Mouse (Mus musculus) R1 (cell line): ENCODE measurements at regions not wholly inside any gene's neighbourhood (a gene's known extent, or its start where the extent isn't known, plus 50 kb on each side); places are given as distances from the start of the nearest gene placed in this dataset.
"Not testable (repeated sequence)": the region's sequence is repeated elsewhere in the genome, so short reads cannot be mapped to it uniquely, and the experiment has no call there.

Experiments used
- DNase-seq: peaks from one replicate; pipeline ENCODE4 v3.0.0-alpha.2; 2018; ENCODE audit warnings: low read depth, low spot score

DNA sequence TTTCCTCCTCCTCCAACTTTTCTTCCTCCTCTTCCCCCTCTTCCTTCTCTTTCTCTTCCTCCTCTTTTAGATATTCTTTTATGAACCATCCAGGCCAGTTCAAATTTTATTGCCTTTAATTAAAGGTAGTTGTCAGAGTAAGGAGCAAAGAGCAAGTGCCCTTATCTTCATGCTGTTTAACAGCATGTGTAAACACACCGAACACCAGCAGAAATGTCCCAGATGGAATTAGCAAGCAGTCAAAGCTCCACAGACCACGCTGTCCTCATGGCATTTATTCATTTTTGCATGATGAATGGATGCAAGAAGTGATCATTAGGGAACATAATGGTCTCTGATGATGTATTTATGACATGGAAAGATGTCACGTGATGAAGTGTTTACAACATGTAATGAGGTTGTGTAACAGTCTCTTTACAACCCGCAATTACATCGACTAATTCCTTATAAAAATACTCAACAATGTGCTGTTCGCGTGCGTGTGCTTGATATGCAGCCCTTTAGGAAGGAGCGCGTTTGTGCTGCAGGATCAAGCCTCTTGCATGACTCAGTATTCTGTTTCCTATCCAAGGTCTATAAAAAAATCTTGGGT is 187.0 kb downstream of the Bmp2 start:
- no peak for DNase-seq

DNA sequence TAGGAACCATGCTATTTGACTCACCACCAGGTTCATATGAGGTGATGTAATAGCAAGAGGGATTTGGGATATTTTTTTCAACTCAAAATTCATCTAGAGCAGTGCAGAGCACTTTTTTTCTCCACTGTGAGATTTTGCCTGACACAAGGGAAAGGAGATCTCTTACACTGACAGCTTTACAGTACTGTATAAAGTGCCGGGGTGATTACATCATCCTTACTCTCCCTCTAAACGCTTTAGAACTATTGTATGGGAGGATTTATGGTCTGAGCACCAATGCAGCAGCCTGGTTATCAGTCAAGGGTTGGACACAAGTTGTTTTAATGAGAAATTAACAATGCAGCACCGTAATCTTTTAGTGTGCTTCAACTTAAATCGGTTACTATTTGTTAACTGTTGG is 196.5 kb downstream of the Bmp2 start:
- DNase-seq: no peak

DNA sequence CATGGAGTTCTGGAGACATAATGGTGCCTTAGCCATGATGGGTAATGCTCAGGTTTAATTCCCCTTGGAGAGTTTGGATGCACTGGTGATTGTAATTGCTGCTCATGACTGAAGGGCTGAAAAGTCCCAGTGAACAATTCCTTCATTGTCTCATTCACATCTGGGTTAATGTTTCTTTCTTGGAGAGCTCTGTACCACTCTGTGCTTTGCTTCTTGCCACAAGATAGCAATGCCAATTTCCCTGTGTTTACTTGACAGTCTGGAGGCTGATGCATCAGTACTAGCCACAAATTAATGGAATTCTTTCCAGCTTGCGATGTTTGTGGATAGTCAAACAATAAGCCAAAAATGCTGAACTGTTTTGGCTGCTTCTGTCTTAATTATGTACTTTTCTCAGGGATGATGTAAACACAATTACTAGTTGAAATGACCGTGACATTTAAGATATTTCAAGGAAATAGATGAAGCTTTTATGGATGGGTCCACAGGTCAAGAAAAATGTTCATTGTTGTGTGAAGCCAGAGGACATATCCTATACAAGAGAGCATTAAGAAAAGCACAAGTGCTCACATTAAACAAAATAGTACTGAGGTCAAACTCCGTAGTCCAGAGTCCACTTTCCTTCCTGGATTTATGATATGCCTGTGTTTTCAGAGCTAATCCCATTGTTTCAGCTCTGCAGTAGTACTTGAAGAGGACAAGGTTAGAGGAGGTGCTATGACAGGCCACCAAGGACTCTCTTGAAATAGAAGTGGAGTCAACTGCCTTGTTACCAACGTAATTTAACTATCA is 198.1 kb downstream of the Bmp2 start:
- no peak for DNase-seq

DNA sequence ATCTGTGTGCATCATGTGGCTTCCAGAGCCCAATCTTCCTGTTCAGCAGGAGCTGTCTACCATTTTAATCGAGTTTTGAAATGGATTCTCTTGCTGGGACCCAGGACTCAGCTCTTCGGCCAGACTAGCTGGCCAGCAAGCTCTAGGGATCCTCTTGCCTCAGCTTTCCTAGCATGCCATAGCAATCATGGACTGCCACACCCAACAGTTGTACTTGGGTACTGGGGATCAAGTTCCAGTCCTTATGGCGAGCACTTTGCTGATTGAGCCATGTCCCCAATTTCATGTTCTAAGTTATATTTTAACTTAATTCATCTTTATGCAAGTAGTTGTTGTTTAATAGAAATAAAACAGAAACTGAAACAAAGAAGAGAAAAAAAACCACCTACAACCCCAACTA is 202.1 kb downstream of the Bmp2 start:
- no peak for DNase-seq

DNA sequence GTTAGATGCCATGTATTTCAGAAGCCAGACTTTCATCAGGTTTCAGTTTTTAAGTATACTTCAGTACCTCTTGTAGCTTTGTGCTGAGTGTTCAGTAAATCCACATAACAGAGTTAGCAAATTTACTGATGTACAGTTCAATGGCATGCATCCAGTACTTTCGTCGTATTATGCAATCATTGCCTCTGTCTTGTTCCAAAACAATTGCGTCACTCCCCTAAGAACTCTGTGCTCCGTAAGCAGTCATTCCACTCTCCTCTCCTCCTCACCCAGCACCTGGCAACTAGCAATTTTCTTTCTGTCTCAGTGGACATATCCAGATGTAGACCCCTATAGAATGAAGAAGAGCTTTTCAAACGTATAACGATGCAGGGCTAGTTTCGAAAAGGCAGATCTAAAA is 209.5 kb downstream of the Bmp2 start:
- DNase-seq: no peak

DNA sequence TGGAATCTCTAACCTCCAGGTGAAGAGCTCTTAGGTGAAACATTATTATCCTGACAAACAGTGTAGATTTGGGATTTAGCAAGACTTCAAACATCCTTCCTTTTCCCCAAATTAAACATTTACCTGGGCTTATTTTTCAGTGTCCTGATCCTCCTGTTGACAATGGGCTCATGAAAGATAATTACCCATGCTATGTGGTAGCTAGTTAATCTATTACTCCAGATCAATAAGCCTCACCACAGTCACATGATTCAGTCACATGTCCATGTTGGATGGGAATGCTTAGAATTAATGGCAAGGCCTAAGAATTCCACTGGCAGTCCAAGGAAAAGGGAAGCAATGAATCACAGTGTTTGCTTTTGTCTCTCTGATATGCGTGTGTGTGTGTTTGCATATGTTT is 216.6 kb downstream of the Bmp2 start:
- no peak for DNase-seq

DNA sequence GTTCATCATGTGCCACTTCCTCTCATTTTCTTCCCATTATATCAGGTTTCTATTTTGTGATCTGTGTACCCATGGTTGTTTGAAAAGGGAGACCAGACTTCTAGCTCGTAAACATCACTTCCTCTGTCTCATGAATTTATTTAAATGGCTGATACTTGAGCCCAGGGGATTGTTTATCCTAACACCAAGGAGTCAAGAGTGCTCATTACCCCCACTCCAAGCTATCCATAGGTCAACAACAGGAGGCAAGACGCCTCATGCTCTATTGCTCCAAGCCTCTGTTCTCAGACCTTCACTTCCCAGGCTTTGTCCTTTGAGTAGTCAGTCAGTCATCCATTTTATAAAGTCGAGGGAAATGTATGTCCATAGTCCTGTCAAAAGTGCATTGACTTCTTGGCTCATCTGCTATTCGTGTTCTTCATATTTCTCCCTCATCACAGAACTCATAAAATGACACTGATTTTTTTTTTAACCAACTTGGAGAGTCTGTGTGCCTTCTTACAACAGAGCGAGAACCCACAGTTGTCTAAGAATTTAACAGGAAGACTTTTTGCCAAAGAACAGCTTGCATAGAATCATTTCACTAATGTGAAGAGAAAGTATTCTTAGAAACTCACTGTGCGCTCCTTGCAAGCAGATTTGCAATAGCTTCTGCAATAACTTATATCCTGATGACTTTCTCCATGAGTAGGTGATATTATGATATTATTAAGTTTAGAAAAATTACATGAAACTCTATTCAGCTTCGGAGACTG is 231.8 kb downstream of the Bmp2 start:
- DNase-seq: no peak

DNA sequence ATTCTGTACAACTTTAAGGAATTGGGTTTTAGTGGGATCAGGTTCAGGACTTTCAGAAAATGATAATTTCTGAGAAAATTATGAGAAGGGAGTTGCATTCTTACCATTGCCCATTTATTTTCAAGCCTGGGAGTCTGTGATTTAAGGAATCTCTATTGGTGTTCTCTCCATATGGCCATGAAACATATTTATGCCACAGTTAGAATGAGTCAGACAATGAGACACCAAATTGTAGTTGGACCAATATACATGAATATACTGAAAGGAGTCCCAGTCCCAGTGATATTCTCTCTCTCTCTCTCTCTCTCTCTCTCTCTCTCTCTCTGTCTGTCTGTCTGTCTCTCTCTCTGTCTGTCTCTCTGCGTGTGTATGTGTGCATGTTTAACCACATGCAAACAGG is 239.1 kb downstream of the Bmp2 start:
- no peak for DNase-seq

DNA sequence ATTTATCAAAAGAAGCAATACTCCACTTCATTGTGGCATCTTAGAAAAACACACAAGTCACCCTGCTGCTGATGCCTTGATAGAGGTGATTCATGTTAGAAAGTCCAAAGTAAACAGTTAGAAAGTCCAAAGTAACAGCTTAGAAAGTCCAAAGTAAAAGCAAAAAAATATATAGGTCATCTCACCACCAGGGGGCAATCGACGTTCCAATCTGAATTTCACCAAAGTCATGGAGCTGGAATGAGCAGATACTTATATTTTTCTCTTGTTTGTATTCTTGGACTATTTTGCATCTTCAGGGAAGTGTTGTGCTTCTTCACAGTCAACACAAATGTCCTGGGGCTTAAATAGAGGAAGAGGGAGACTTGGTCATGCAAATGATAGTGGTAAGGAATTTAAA is 241.3 kb downstream of the Bmp2 start:
- DNase-seq: peak; percentile 16

DNA sequence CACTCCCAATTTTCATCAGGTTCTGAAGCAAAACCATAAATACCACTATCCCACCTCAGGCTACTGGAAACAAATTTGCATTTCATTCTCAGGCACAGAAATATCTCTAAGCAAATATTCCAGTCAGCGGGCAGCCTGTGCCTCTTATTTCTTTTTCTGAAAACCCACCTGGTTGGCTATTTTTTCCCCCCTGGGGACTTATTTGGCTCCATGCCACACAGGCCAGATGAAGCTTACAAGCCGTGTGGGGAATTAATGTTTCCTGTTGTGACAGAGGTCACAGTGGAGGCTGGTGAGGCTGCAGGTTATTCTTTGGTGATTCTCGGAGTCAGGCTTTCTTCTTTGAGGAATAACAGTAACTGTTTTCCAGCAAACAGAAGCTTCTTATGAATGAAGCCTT is 250.7 kb downstream of the Bmp2 start:
- DNase-seq: no peak

DNA sequence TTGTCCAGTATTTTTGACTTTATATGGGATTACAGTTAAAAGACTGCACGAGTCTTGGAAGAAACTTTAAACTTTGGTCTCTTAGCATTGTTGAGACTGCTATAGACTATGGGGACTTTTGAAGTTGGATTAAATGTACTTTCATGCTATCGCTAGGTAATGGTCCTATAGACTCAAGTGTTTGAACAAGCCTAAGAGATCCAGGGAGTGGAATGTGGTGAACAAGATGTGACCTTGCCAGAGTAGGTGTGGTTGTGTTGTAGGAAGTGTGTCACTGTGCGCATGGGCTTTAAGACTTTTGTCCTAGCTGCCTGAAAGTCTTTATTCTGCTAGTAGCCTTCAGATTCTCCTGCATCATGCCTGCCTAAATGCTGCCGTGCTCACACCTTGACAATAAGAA is 269.5 kb downstream of the Bmp2 start:
- no peak for DNase-seq

DNA sequence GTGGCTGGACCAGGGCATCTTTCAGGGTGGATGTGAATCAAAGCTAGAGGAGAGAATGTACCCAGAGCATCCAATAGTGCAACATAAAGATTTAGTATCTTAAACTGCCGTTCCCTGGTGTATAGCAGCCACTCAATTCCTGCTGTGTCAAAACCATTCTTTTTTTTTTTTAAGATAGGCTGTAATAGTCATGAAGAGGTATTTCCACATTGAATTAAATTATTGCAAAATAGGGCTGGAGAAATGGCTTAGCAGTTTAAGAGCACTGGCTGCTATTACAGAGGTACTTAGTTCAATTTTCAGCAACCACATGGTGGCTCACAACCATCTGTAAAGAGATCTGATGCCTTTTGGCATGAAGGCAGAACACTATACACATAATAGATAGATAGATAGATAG is 277.4 kb downstream of the Bmp2 start:
- DNase-seq: no peak

DNA sequence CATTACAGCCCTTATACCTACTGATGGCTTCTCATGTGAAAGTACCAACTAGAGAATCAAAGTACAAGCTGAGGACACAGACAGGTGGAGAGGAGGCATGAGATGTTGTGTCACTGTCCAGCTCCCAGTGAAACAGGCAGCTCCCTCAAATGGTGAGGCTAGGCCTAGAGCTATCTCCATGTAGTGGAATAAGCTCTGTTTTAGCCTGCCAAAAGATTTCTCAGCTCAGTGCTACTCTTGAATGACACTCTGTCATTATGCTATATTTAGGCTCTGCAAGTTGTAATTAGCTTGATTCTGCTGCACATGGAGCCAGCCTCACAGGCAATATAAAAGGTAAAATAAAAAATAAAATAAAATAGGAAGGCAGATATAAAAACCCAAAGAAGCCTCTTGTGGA is 298.5 kb downstream of the Bmp2 start:
- DNase-seq: no peak

DNA sequence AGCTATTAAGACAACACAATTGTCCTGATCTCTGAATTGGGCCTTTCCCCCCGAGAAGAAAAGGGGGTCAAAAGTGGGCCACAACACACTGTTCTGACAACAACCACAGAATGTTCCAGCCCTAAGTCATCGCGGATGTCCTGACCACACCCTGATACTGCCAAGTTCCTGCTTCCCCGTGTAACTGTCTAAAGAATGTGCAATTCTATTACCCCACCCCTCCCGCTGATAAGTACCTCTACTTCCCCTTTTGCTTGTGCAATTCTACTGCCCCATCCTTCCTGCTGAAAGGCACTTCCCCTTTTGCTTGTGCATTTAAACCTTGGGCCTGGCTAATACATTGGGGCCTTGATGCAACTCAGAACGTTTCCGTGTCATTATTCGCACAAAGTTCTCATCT is 323.0 kb downstream of the Bmp2 start:
- DNase-seq: not testable (repeated sequence)

DNA sequence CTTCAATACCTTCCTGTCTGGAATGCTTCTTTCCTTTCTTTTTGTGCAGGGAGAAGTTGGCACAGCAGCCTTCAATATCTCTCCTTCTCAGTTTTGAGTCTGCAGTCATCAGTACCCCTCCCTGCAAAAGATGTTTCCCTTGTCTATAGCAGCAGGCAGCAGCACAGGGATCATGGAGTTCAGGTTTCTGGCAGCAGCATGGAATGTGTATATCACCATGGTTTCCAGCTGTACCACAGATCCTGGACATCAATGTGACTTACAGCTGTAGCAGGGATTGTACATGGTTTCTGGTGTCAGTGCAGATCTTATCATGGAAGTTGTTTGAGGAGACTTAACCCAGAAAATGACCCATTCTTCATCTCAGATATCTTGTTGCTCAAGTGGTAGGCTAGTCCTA is 331.7 kb downstream of the Bmp2 start:
- DNase-seq: no peak

DNA sequence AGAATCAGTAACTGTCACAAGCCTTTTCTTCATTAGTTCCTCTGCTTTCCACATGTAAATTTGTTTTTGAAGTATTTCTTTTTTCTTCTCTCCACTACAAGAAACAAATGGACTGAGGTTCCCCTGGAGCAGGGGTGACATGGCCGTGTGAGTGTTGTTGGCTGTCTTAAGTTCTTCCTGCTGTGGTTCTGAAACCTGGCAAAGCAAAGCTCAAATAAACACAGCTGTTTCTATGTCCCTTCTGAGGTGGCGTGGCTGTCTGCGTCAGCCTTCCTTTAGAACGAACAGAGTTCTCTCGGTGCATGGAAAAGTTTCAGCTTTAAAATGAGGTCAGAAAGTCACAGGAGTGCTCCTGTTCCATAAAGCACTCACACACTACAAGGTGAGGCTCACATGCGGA is 354.3 kb downstream of the Bmp2 start:
- no peak for DNase-seq
